Mouse (Mus musculus): Measurements from ENCODE around the gene Gm49450. TPM values are rescaled to one million over a fixed set of nuclear protein-coding genes. Genes with fewer than 3 reads are reported as not detected.

Gene Gm49450
- polyA plus RNA-seq, 2 experiments, result 0.15 TPM; not detected in 1

DNA sequence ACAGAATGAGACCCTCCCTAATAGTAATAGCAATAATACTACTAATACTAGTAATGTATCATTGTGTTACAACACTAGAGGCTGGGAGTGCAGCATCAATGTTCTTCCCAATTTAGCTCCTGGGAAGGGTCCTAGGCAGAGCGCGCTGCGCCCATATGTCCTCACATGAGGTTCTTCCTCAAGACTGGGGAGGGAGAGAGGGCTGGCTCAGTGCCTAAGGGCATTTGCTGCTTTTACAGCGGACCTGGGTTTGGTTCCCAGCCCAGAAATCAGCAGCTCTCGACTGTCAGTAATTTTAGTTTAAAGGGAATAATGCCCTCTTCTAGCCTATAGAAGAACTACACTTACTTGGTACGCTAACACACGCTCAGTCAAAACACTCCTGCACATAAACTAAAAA, 65.8 kb downstream of the Gm49450 start:
- Histone ChIP-seq H3K27ac (no peak overlapping the region), H3K9me3 (ENCODE audit: control insufficient read depth, low read length) (no peaks in the 10 kb centered on the region), H3K4me2 (ENCODE audit: low read depth) (no peak overlapping the region), H3K4me1 (replicated peaks; ENCODE audit: control insufficient read depth in 2 of 2, insufficient read depth in 2 of 2, low read length in 1 of 2) (peaks cover 2 to 13% of the 10 kb centered on the region in 2 experiments; a peak in 3 of 4 replicates), H3K4me3 (ENCODE audit: insufficient read depth in 1 of 2, low read depth in 2 of 2, low read length in 2 of 2) (no peak overlapping the region), H3K36me3 (replicated peaks; ENCODE audit: control insufficient read depth, insufficient read depth, low read depth) (no peaks in the 10 kb centered on the region), H3K9ac (replicated peaks) (no peak overlapping the region), H3K27me3 (ENCODE audit: control insufficient read depth, insufficient read depth, low read length) (no peaks in the 10 kb centered on the region; the same call in 1 of the 2 replicates)
- DNase-seq (ENCODE audit: low read depth in 3 of 3, low spot score in 3 of 3), result no peak
- 73% methylated on average over 7 of the region's 7 CpGs for WGBS (ENCODE audit: insufficient replicate concordance)
- TF ChIP-seq CTCF (IDR thresholded peaks at IDR 0.05; ENCODE audit: low read depth) (no peak), EP300 (IDR thresholded peaks at IDR 0.05; ENCODE audit: low read depth) (no peak)
- ATAC-seq (ENCODE audit: insufficient read depth), result no peak

DNA sequence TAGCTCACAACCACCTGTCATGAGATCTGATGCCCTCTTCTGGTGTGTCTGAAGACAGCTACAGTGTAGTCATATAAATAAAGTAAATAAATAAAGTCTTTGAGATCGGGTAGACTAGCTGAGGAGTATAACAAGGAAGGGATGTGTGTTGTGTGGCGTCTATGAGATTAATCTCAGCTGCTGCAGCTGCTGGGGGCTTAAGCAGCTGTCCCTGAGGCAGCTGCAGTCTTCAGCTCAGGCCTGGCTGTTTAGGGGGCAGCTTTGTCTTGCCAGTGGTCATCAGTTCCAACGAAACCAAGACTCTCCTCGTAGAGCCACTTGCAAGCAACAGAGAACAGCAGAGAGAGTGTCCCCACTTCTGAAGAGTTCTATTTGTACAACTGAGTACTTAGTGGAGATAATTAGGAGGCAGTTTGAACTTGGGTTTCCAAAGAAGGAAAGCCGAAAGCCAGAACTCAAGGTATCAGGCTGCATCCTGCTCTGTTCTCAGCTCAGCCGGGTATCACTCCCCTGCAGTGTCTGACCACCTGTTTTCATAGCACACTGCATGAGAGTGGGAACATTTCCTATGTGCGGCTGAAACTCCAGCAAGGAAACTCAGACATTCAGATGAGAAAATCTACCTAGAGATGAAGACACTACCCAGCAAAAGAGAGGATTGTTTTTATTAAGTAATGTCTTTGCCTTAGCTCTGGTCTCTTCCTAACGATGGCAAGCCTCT, 66.5 kb downstream of the Gm49450 start:
- Histone ChIP-seq H3K4me2 (ENCODE audit: low read depth) (no peak overlapping the region), H3K9me3 (ENCODE audit: control insufficient read depth, low read length) (no peaks in the 10 kb centered on the region), H3K36me3 (replicated peaks; ENCODE audit: control insufficient read depth, insufficient read depth, low read depth) (no peaks in the 10 kb centered on the region), H3K27ac (no peak overlapping the region), H3K9ac (replicated peaks) (no peak overlapping the region), H3K4me3 (ENCODE audit: insufficient read depth in 1 of 2, low read depth in 2 of 2, low read length in 2 of 2) (no peak overlapping the region), H3K4me1 (replicated peaks; ENCODE audit: control insufficient read depth in 2 of 2, insufficient read depth in 2 of 2, low read length in 1 of 2) (peaks cover 5 to 11% of the 10 kb centered on the region in 2 experiments), H3K27me3 (ENCODE audit: control insufficient read depth, insufficient read depth, low read length) (no peaks in the 10 kb centered on the region; the same call in 1 of the 2 replicates)
- WGBS (ENCODE audit: insufficient replicate concordance), result 56% methylated on average over 8 of the region's 8 CpGs
- ATAC-seq (ENCODE audit: insufficient read depth) (no peak), DNase-seq (ENCODE audit: low read depth in 3 of 3, low spot score in 3 of 3) (no peak)
- TF ChIP-seq EP300 (IDR thresholded peaks at IDR 0.05; ENCODE audit: low read depth) (no peak), CTCF (IDR thresholded peaks at IDR 0.05; ENCODE audit: low read depth) (no peak)

DNA sequence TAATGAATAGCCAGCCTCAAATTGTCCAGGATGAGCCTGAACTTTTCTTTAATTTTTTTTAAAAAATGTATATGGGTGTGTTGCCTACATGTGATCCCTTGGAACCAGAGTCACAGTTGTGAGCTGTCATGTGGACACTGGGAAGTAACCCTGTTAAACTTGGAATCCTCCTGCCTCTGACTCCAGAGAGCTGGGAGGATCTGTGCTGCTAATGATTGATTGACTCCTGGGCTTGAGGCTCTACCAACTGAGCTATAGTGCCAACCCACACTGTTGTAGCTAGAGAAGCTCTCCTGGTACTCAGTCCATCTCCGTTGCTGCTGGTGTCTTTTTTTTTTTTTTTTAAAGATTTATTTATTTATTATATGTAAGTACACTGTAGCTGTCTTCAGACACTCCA, 69.2 kb downstream of the Gm49450 start:
- ATAC-seq (ENCODE audit: insufficient read depth), result no peak
- Histone ChIP-seq H3K4me2 (ENCODE audit: low read depth) (no peak overlapping the region), H3K27ac (no peak overlapping the region)

DNA sequence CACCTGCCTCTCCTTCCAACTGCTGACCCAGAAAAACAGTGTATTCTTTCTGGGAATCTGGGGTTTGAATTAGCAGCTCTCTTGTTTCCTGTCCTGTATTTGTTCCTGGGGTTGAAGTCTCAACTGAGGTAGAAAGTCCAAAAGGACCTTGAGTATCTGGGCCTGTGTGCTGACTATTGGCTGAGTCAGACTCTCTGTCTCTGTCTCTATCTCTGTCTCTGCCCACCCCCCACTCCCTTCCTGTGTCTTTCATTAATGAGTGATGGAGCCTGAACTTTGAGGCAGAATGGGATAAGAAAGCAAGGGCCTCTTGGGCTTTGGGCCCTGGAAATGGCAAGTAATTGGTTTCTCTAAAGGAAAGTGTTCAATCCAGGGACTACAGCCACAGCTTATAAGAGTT, 69.7 kb downstream of the Gm49450 start:
- Histone ChIP-seq H3K27me3 (ENCODE audit: control insufficient read depth, insufficient read depth, low read length) (no peaks in the 10 kb centered on the region), H3K4me1 (replicated peaks; ENCODE audit: control insufficient read depth in 2 of 2, insufficient read depth in 2 of 2, low read length in 1 of 2) (peaks cover 11 to 15% of the 10 kb centered on the region in 2 experiments), H3K27ac (no peak overlapping the region), H3K4me3 (ENCODE audit: insufficient read depth in 1 of 2, low read depth in 2 of 2, low read length in 2 of 2) (no peak overlapping the region), H3K4me2 (ENCODE audit: low read depth) (no peak overlapping the region), H3K9me3 (ENCODE audit: control insufficient read depth, low read length) (no peaks in the 10 kb centered on the region), H3K36me3 (replicated peaks; ENCODE audit: control insufficient read depth, insufficient read depth, low read depth) (no peaks in the 10 kb centered on the region), H3K9ac (replicated peaks) (no peak overlapping the region)
- TF ChIP-seq EP300 (IDR thresholded peaks at IDR 0.05; ENCODE audit: low read depth) (no peak), CTCF (IDR thresholded peaks at IDR 0.05; ENCODE audit: low read depth) (no peak)
- ATAC-seq (ENCODE audit: insufficient read depth) (no peak), DNase-seq (ENCODE audit: low read depth in 3 of 3, low spot score in 3 of 3) (no peak)

More for the DNA sequence above, 69.2 kb downstream of the Gm49450 start:
- Histone ChIP-seq H3K36me3 (replicated peaks; ENCODE audit: control insufficient read depth, insufficient read depth, low read depth) (no peaks in the 10 kb centered on the region), H3K4me1 (replicated peaks; ENCODE audit: control insufficient read depth in 2 of 2, insufficient read depth in 2 of 2, low read length in 1 of 2) (peaks cover 11 to 15% of the 10 kb centered on the region in 2 experiments), H3K9me3 (ENCODE audit: control insufficient read depth, low read length) (no peaks in the 10 kb centered on the region), H3K27me3 (ENCODE audit: control insufficient read depth, insufficient read depth, low read length) (no peaks in the 10 kb centered on the region), H3K9ac (replicated peaks) (no peak overlapping the region), H3K4me3 (ENCODE audit: insufficient read depth in 1 of 2, low read depth in 2 of 2, low read length in 2 of 2) (no peak overlapping the region)
- TF ChIP-seq EP300 (IDR thresholded peaks at IDR 0.05; ENCODE audit: low read depth), result no peak
- no peak for TF ChIP-seq CTCF (IDR thresholded peaks at IDR 0.05; ENCODE audit: low read depth)
- 67% methylated on average over 1 of the region's 1 CpGs for WGBS (ENCODE audit: insufficient replicate concordance)
- no peak for DNase-seq (ENCODE audit: low read depth in 3 of 3, low spot score in 3 of 3)

Other genes starting within 250 kb of the Gm49450 start
- 0.01 TPM in 1 of 2 replicates, not detected in the other for gene Ccdc65, start 245.3 kb downstream of the Gm49450 start, polyA plus RNA-seq (2012; rRNA removed)
- not detected in 2 replicates for gene Ccdc65, start 245.3 kb downstream of the Gm49450 start, polyA plus RNA-seq (2014; fragmentation: Nextera tagmentation; extraction: Ambion mirVana)
- gene Fkbp11, start 225.4 kb downstream of the Gm49450 start, polyA plus RNA-seq (2012; rRNA removed), result 61.1 and 70.1 TPM in 2 replicates
- gene Fkbp11, start 225.4 kb downstream of the Gm49450 start, polyA plus RNA-seq (2014; fragmentation: Nextera tagmentation; extraction: Ambion mirVana), result 119 and 123 TPM in 2 replicates
- 16.4 and 18.1 TPM in 2 replicates for gene Arf3, start 190.3 kb downstream of the Gm49450 start, polyA plus RNA-seq (2012; rRNA removed)
- 6.6 and 7.9 TPM in 2 replicates for gene Arf3, start 190.3 kb downstream of the Gm49450 start, polyA plus RNA-seq (2014; fragmentation: Nextera tagmentation; extraction: Ambion mirVana)
- 0.03 TPM in 2 replicates for gene Wnt10b, start 175.4 kb downstream of the Gm49450 start, polyA plus RNA-seq (2012; rRNA removed)
- not detected in 2 replicates for gene Wnt10b, start 175.4 kb downstream of the Gm49450 start, polyA plus RNA-seq (2014; fragmentation: Nextera tagmentation; extraction: Ambion mirVana)
- gene Wnt1, start 163.7 kb downstream of the Gm49450 start, polyA plus RNA-seq (2012; rRNA removed), result not detected in 2 replicates
- gene Wnt1, start 163.7 kb downstream of the Gm49450 start, polyA plus RNA-seq (2014; fragmentation: Nextera tagmentation; extraction: Ambion mirVana), result not detected in 2 replicates
- 0.03 and 0.04 TPM in 2 replicates for gene Ddn, start 144.1 kb downstream of the Gm49450 start, polyA plus RNA-seq (2012; rRNA removed)
- not detected in 2 replicates for gene Ddn, start 144.1 kb downstream of the Gm49450 start, polyA plus RNA-seq (2014; fragmentation: Nextera tagmentation; extraction: Ambion mirVana)
- 77.4 and 83.3 TPM in 2 replicates for gene Prkag1, start 122.0 kb downstream of the Gm49450 start, polyA plus RNA-seq (2012; rRNA removed)
- gene Prkag1, start 122.0 kb downstream of the Gm49450 start, polyA plus RNA-seq (2014; fragmentation: Nextera tagmentation; extraction: Ambion mirVana), result 78.3 and 85.3 TPM in 2 replicates
- gene Kmt2d, start 82.3 kb downstream of the Gm49450 start, polyA plus RNA-seq (2012; rRNA removed), result 4.3 and 5.7 TPM in 2 replicates
- 3.9 and 4.3 TPM in 2 replicates for gene Kmt2d, start 82.3 kb downstream of the Gm49450 start, polyA plus RNA-seq (2014; fragmentation: Nextera tagmentation; extraction: Ambion mirVana)
- gene Rhebl1, start 59.0 kb downstream of the Gm49450 start, polyA plus RNA-seq (2012; rRNA removed), result 2.3 and 2.5 TPM in 2 replicates
- gene Rhebl1, start 59.0 kb downstream of the Gm49450 start, polyA plus RNA-seq (2014; fragmentation: Nextera tagmentation; extraction: Ambion mirVana), result 2.9 and 3.2 TPM in 2 replicates
- gene Dhh, start 55.0 kb downstream of the Gm49450 start, polyA plus RNA-seq (2012; rRNA removed), result 0.04 and 0.08 TPM in 2 replicates
- gene Dhh, start 55.0 kb downstream of the Gm49450 start, polyA plus RNA-seq (2014; fragmentation: Nextera tagmentation; extraction: Ambion mirVana), result 0.09 TPM in 1 of 2 replicates, not detected in the other
- gene Lmbr1l, start 35.3 kb downstream of the Gm49450 start, polyA plus RNA-seq (2012; rRNA removed), result 4.5 and 7.1 TPM in 2 replicates
- 0.34 and 0.70 TPM in 2 replicates for gene Lmbr1l, start 35.3 kb downstream of the Gm49450 start, polyA plus RNA-seq (2014; fragmentation: Nextera tagmentation; extraction: Ambion mirVana)
- 1,442 and 1,688 TPM in 2 replicates for gene Tuba1b, start 19.0 kb downstream of the Gm49450 start, polyA plus RNA-seq (2012; rRNA removed)
- 1,211 and 1,290 TPM in 2 replicates for gene Tuba1b, start 19.0 kb downstream of the Gm49450 start, polyA plus RNA-seq (2014; fragmentation: Nextera tagmentation; extraction: Ambion mirVana)
- 44.7 and 62.0 TPM in 2 replicates for gene Tuba1a, start 152 bp upstream of the Gm49450 start, polyA plus RNA-seq (2012; rRNA removed)
- gene Tuba1a, start 152 bp upstream of the Gm49450 start, polyA plus RNA-seq (2014; fragmentation: Nextera tagmentation; extraction: Ambion mirVana), result 60.1 and 69.0 TPM in 2 replicates
- 273 and 373 TPM in 2 replicates for gene Tuba1c, start 76.3 kb upstream of the Gm49450 start, polyA plus RNA-seq (2012; rRNA removed)
- gene Tuba1c, start 76.3 kb upstream of the Gm49450 start, polyA plus RNA-seq (2014; fragmentation: Nextera tagmentation; extraction: Ambion mirVana), result 277 and 278 TPM in 2 replicates
- 1.1 and 1.2 TPM in 2 replicates for gene Prph, start 101.6 kb upstream of the Gm49450 start, polyA plus RNA-seq (2012; rRNA removed)
- 0.32 and 0.53 TPM in 2 replicates for gene Prph, start 101.6 kb upstream of the Gm49450 start, polyA plus RNA-seq (2014; fragmentation: Nextera tagmentation; extraction: Ambion mirVana)
- gene Troap, start 121.0 kb upstream of the Gm49450 start, polyA plus RNA-seq (2012; rRNA removed), result 14.3 and 15.7 TPM in 2 replicates
- 11.1 and 12.1 TPM in 2 replicates for gene Troap, start 121.0 kb upstream of the Gm49450 start, polyA plus RNA-seq (2014; fragmentation: Nextera tagmentation; extraction: Ambion mirVana)
- not detected in 2 replicates for gene C1ql4, start 134.3 kb upstream of the Gm49450 start, polyA plus RNA-seq (2012; rRNA removed)
- gene C1ql4, start 134.3 kb upstream of the Gm49450 start, polyA plus RNA-seq (2014; fragmentation: Nextera tagmentation; extraction: Ambion mirVana), result not detected in 2 replicates
- 11.4 and 12.1 TPM in 2 replicates for gene Dnajc22, start 139.6 kb upstream of the Gm49450 start, polyA plus RNA-seq (2012; rRNA removed)
- gene Dnajc22, start 139.6 kb upstream of the Gm49450 start, polyA plus RNA-seq (2014; fragmentation: Nextera tagmentation; extraction: Ambion mirVana), result 10.9 and 11.6 TPM in 2 replicates
- gene Spats2, start 172.4 kb upstream of the Gm49450 start, polyA plus RNA-seq (2012; rRNA removed), result 6.5 and 7.7 TPM in 2 replicates
- 6.7 and 8.4 TPM in 2 replicates for gene Spats2, start 172.4 kb upstream of the Gm49450 start, polyA plus RNA-seq (2014; fragmentation: Nextera tagmentation; extraction: Ambion mirVana)

Data from liver, embryonic 14.5 days (tissue).